Mouse (Mus musculus): ENCODE results near the gene Cd151.

- TF ChIP-seq EP300 (IDR thresholded peaks at IDR 0.05) (no peak), CTCF (IDR thresholded peaks at IDR 0.05) (no peak)
Measured at GRCm38 (mm10) chr7:141506278-141506677, 39.1 kb downstream of the Cd151 start.

Measured in lung, postnatal 0 days (tissue).